Mouse (Mus musculus) testis, adult 2 months (tissue): ENCODE data around the gene Nrgn. TPM values are rescaled to one million over a fixed set of nuclear protein-coding genes. Genes with fewer than 3 reads are reported as not detected.

Experiments used
- H3K27ac ChIP-seq: fragments of 200-500 bp; 2 replicates; pipeline ENCODE4 v1.5.1; 2012; ENCODE audit warnings: low read depth, low read length; ENCODE audit not compliant: control insufficient read depth, insufficient read depth
- H3K27me3 ChIP-seq: fragments of 200-500 bp; 2 replicates; pipeline ENCODE4 v1.6.1; 2012; ENCODE audit warnings: mild to moderate bottlenecking, low read length, moderate library complexity; ENCODE audit not compliant: control insufficient read depth, insufficient read depth
- H3K36me3 ChIP-seq: fragments of 200-500 bp; 2 replicates; pipeline ENCODE4 v1.6.1; 2012; ENCODE audit warnings: mild to moderate bottlenecking, low read length; ENCODE audit not compliant: control insufficient read depth, insufficient read depth
- H3K4me1 ChIP-seq: fragments of 200-500 bp; 2 replicates; pipeline ENCODE4 v1.6.1; 2012; ENCODE audit warnings: low read length; ENCODE audit not compliant: control insufficient read depth, insufficient read depth
- H3K4me3 ChIP-seq: fragments of 200-500 bp; 2 replicates; pipeline ENCODE4 v1.5.1; 2012; ENCODE audit warnings: low read depth, mild to moderate bottlenecking, low read length, moderate library complexity, mixed read lengths; ENCODE audit not compliant: control insufficient read depth
- CTCF ChIP-seq: fragments of 200-500 bp; IDR thresholded peaks from 2 replicates; pipeline ENCODE4 v1.5.1; 2012; ENCODE audit warnings: low read depth, mild to moderate bottlenecking, inconsistent platforms, low read length, moderate library complexity; ENCODE audit not compliant: control insufficient read depth, insufficient read depth, insufficient replicate concordance
- POLR2A ChIP-seq: fragments of 200-500 bp; IDR thresholded peaks from 2 replicates; pipeline ENCODE4 v1.6.1; 2012; ENCODE audit warnings: low read depth, mild to moderate bottlenecking, inconsistent platforms, low read length, moderate library complexity; ENCODE audit not compliant: control insufficient read depth
- polyA plus RNA-seq: library from polyadenylated mRNA; depleted of rRNA; stranded (reverse); fragments of >200 nt; gene quantifications from 2 replicates; pipeline ENCODE4 v1.2.3, GENCODE M21; 2012; rRNA removed

Gene Nrgn
- polyA plus RNA-seq, 1 experiment: 25.1 TPM

GRCm38 (mm10) chr9:37501170-37501569, 51.5 kb downstream of the Nrgn start:
- TF ChIP-seq CTCF: no peak
- no peak for TF ChIP-seq POLR2A
- Histone ChIP-seq H3K4me1 (no peaks in the 10 kb centered on the region), H3K27me3 (no peaks in the 10 kb centered on the region), H3K36me3 (no peaks in the 10 kb centered on the region), H3K27ac (no peak overlapping the region), H3K4me3 (no peak overlapping the region)

GRCm38 (mm10) chr9:37500201-37500600, 52.5 kb downstream of the Nrgn start:
- no peaks in the 10 kb centered on the region for H3K4me1 ChIP-seq
- no peaks in the 10 kb centered on the region for H3K27me3 ChIP-seq
- H3K27ac ChIP-seq: no peak overlapping the region
- H3K4me3 ChIP-seq: no peak overlapping the region
- TF ChIP-seq POLR2A: no peak
- TF ChIP-seq CTCF: no peak
- H3K36me3 ChIP-seq: no peaks in the 10 kb centered on the region

- TF ChIP-seq CTCF (no peak), POLR2A (no peak)
- Histone ChIP-seq H3K27ac (no peak overlapping the region), H3K4me3 (no peak overlapping the region), H3K4me1 (no peaks in the 10 kb centered on the region), H3K36me3 (no peaks in the 10 kb centered on the region; the same call in 1 of the 2 replicates), H3K27me3 (no peaks in the 10 kb centered on the region)
Measured at GRCm38 (mm10) chr9:37496325-37496724, 56.4 kb downstream of the Nrgn start.

- Histone ChIP-seq H3K27ac (no peak overlapping the region), H3K4me1 (no peaks in the 10 kb centered on the region; the same call in 1 of the 2 replicates), H3K4me3 (no peak overlapping the region), H3K27me3 (no peaks in the 10 kb centered on the region), H3K36me3 (no peaks in the 10 kb centered on the region; the same call in 1 of the 2 replicates)
- TF ChIP-seq POLR2A (no peak), CTCF (no peak)
Measured at GRCm38 (mm10) chr9:37495761-37496160, 56.9 kb downstream of the Nrgn start.

Other genes starting within 250 kb of the Nrgn start
- 3.4 and 4.6 TPM in 2 replicates for gene Ccdc15, start 204.5 kb downstream of the Nrgn start, polyA plus RNA-seq
- gene Hepacam, start 185.6 kb downstream of the Nrgn start, polyA plus RNA-seq: 21.3 and 26.5 TPM in 2 replicates
- 1.0 and 1.2 TPM in 2 replicates for gene Robo4, start 151.0 kb downstream of the Nrgn start, polyA plus RNA-seq
- 1.0 and 1.4 TPM in 2 replicates for gene Robo3, start 119.7 kb downstream of the Nrgn start, polyA plus RNA-seq
- gene Msantd2, start 63.6 kb downstream of the Nrgn start, polyA plus RNA-seq: 10.5 and 16.6 TPM in 2 replicates
- gene Esam, start 24.8 kb downstream of the Nrgn start, polyA plus RNA-seq: 3.0 and 3.1 TPM in 2 replicates
- gene Vsig2, start 13.6 kb downstream of the Nrgn start, polyA plus RNA-seq: 0.60 and 0.89 TPM in 2 replicates
- 9.6 and 11.9 TPM in 2 replicates for gene Siae, start 2.8 kb upstream of the Nrgn start, polyA plus RNA-seq
- gene Spa17, start 60.8 kb upstream of the Nrgn start, polyA plus RNA-seq: 547 and 582 TPM in 2 replicates
- 84.6 and 91.2 TPM in 2 replicates for gene Tbrg1, start 104.4 kb upstream of the Nrgn start, polyA plus RNA-seq
- 0.70 and 0.85 TPM in 2 replicates for gene Panx3, start 116.3 kb upstream of the Nrgn start, polyA plus RNA-seq
- gene Olfr160, start 163.3 kb upstream of the Nrgn start, polyA plus RNA-seq: 0.19 TPM in 1 of 2 replicates, not detected in the other
- 0.26 and 0.53 TPM in 2 replicates for gene Olfr874, start 192.2 kb upstream of the Nrgn start, polyA plus RNA-seq
- gene Olfr875, start 219.0 kb upstream of the Nrgn start, polyA plus RNA-seq: 0.17 TPM in 1 of 2 replicates, not detected in the other